Mouse (Mus musculus) C2C12 (cell line): ENCODE results near the gene Cacna1e.

Experiments used
- CEBPB ChIP-seq: IDR thresholded peaks from one replicate; pipeline ENCODE4 v1.6.1; 2011; ENCODE audit warnings: low read depth, mild to moderate bottlenecking, control low read depth, moderate library complexity
- CTCF ChIP-seq: IDR thresholded peaks from one replicate; pipeline ENCODE4 v1.5.1; 2011; ENCODE audit not compliant: control insufficient read depth, insufficient read depth, insufficient read length
- MAX ChIP-seq: IDR thresholded peaks from one replicate; pipeline ENCODE4 v1.6.1; 2011; ENCODE audit warnings: mild to moderate bottlenecking, control low read depth
- MYOD1 ChIP-seq: IDR thresholded peaks from one replicate; pipeline ENCODE4 v1.6.1; 2011; ENCODE audit warnings: low read depth; ENCODE audit not compliant: control insufficient read depth, insufficient read length
- USF1 ChIP-seq: IDR thresholded peaks from one replicate; pipeline ENCODE4 v1.6.1; 2011; ENCODE audit warnings: low read depth, mild to moderate bottlenecking, control low read depth, moderate library complexity

- TF ChIP-seq CEBPB: no peak
- no peak for TF ChIP-seq CTCF
- TF ChIP-seq USF1: no peak
- no peak for TF ChIP-seq MYOD1
- TF ChIP-seq MAX: no peak
These were observed 369.0 kb downstream of the Cacna1e start for GRCm38 (mm10) chr1:154515350-154515749.
